Mouse (Mus musculus): ENCODE measurements at regions not wholly inside any gene's neighbourhood (a gene's known extent, or its start where the extent isn't known, plus 50 kb on each side); places are given as distances from the start of the nearest gene placed in this dataset.

DNA sequence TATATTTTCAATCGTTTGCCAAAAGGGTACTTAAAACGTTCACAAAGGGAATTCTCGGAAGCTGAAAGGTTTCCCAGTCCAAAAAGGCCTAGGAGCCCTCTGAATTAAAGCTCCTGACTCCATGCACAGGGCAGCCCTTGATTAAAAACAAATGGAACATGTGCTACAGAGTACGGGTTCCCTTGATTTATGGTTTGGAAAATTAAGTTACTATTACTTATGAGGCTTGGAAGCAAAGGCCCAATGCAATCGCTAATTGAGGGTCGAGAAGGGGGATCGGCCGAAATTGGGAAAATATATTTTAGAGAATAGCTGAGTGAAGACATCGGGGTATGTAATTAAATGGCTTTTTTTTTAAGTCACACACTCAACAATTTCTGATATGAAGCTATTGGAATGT, 219.0 kb upstream of the Sox9 start:
- Histone ChIP-seq H3K9ac (no peak overlapping the region), H3K36me3 (no peaks in the 10 kb centered on the region), H3K27me3 (no peaks in the 10 kb centered on the region), H3K9me3 (replicated peaks) (0 out of 2 replicates have a peak, but pooled peaks cover 8% of the 10 kb centered on the region), H3K4me2 (no peak overlapping the region), H3K4me3 (replicated peaks) (no peak overlapping the region), H3K4me1 (no peaks in the 10 kb centered on the region), H3K27ac (no peak overlapping the region)
- no peak for ATAC-seq (replicated peaks; ENCODE audit: low FRiP score)
- 72% methylated on average over 9 of the region's 9 CpGs for WGBS

DNA sequence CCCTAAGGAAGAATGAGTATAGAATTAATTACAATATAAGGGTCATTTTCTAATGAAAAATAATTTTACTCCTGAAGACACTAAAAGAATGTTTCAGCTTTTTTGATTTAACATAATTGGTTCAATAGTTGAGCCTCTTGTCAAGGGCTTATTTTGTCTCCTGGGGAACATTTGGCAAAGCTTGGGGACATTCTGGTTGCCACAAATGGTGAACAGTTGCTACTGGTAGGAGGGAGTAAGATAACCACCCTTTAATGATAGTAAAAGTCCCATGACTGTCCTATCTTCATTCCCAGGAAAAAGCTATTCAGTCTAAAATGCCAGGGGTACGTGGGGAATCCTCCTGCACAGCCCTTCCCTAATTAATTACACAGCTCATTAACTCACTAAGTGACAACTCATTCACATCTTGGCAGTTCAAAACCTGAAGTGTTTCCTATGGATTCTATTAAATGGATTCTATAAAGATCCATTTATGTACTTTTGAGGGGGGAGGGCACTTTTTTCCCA, 217.3 kb upstream of the Sox9 start:
- ATAC-seq (replicated peaks; ENCODE audit: low FRiP score): no peak
- H3K4me2 ChIP-seq: no peak overlapping the region
- no peak overlapping the region for H3K9ac ChIP-seq
- H3K27me3 ChIP-seq: no peaks in the 10 kb centered on the region
- H3K36me3 ChIP-seq: no peaks in the 10 kb centered on the region
- no peak overlapping the region for H3K27ac ChIP-seq
- no peaks in the 10 kb centered on the region for H3K9me3 ChIP-seq (replicated peaks)
- 24% methylated on average over 1 of the region's 1 CpGs for WGBS
- H3K4me3 ChIP-seq (replicated peaks): no peak overlapping the region
- no peaks in the 10 kb centered on the region for H3K4me1 ChIP-seq

DNA sequence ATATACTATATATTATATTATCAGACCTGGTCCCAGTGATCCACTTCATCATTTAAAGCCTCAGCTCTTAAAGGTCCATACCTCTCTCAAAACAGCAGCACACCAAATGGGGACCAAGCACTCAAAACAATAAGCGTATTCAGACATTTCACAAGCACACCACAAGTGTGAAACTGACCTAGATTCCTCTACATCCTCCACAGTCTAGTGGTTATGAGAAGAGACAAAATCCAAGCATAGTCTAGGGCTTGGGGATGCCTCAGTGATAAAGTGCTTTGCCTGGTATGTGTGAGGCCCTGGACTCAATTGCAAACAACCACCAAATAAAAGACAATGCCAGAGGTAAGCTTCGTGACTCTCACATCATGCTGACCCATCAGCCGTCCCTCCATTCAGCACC, 216.0 kb upstream of the Sox9 start:
- Histone ChIP-seq H3K36me3 (no peaks in the 10 kb centered on the region), H3K9ac (no peak overlapping the region), H3K27ac (no peak overlapping the region), H3K9me3 (replicated peaks) (no peaks in the 10 kb centered on the region), H3K4me1 (no peaks in the 10 kb centered on the region), H3K4me2 (no peak overlapping the region), H3K4me3 (replicated peaks) (no peak overlapping the region), H3K27me3 (no peaks in the 10 kb centered on the region)
- WGBS: 91% methylated on average over 3 of the region's 3 CpGs
- no peak for ATAC-seq (replicated peaks; ENCODE audit: low FRiP score)

DNA sequence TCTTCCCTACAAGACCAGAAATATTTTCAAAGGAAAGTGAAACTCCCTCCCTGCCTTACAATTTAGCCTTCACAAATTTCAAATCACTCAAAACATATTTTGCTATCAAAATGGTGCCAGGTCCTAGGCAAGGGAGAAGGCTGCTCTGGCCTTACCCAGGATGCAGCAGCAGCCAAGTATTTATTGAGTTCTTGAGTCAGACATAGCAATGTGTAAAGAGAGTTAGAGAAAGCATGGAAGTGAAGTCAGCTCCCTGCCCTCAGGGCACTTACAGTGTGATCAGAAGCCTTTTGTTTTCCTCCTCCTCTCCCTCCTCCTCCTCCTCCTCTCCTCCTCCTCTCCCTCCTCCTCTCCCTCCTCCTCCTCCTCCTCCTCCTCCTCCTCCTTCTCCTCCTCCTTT, 194.6 kb upstream of the Sox9 start:
- Histone ChIP-seq H3K9ac (no peak overlapping the region), H3K9me3 (replicated peaks) (no peaks in the 10 kb centered on the region), H3K4me1 (no peaks in the 10 kb centered on the region), H3K27ac (no peak overlapping the region), H3K36me3 (no peaks in the 10 kb centered on the region), H3K4me2 (no peak overlapping the region), H3K27me3 (0 out of 2 replicates have a peak, but pooled peaks cover 2% of the 10 kb centered on the region), H3K4me3 (replicated peaks) (no peak overlapping the region)
- ATAC-seq (replicated peaks; ENCODE audit: low FRiP score): no peak

DNA sequence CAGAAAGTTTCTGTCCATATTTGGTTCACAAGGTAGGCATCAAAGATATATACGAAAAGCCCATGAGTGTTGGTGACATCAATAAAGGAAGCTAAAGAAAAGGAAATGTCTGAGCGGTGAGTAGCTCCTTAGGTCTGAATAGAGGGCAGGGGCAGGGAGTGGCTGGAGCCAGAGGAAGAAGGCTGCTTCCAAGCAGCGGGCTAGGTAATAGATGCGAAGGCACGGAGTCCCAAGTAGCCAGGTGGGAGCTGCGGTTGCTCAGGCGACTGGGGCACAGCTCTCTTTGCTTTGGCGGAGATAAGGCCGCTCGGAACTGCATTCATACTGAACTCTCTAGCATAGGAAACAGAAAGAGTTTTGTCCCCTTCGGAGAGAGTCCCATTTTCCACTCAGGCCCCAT, 193.9 kb upstream of the Sox9 start:
- no peak overlapping the region for H3K4me3 ChIP-seq (replicated peaks)
- H3K9me3 ChIP-seq (replicated peaks): no peaks in the 10 kb centered on the region
- H3K4me1 ChIP-seq: no peaks in the 10 kb centered on the region
- 0 out of 2 replicates have a peak, but pooled peaks cover 2% of the 10 kb centered on the region for H3K27me3 ChIP-seq
- peak overlapping the region; percentile 41; the same call in 1 of the 2 replicates for H3K27ac ChIP-seq
- no peaks in the 10 kb centered on the region for H3K36me3 ChIP-seq
- 62% methylated on average over 11 of the region's 11 CpGs for WGBS
- H3K4me2 ChIP-seq: no peak overlapping the region
- ATAC-seq (replicated peaks; ENCODE audit: low FRiP score): peak; percentile 52; the same call in 1 of the 2 replicates
- no peak overlapping the region for H3K9ac ChIP-seq

DNA sequence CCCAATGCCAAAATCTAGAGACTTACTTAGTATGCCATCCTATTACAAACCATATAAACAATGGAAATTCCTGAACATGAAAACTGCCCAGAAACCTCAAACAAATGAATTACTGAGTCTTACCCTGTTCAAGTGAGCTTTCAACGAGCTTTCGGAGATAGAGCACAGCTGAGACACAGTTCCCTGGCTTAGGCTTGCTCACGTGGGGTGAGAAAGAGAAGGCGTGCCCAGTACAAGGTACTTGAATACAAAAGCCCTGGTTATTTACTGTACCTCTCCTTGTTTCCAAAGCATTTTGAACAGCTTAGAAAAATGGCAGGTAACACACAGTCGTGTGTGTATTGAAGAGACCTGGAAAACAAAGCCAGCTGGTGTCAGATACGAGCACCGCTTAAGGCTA, 191.8 kb upstream of the Sox9 start:
- Histone ChIP-seq H3K27me3 (0 out of 2 replicates have a peak, but pooled peaks cover 2% of the 10 kb centered on the region), H3K4me1 (no peaks in the 10 kb centered on the region), H3K9me3 (replicated peaks) (no peaks in the 10 kb centered on the region), H3K27ac (no peak overlapping the region), H3K36me3 (no peaks in the 10 kb centered on the region), H3K9ac (no peak overlapping the region), H3K4me2 (no peak overlapping the region), H3K4me3 (replicated peaks) (no peak overlapping the region)
- ATAC-seq (replicated peaks; ENCODE audit: low FRiP score): no peak
- WGBS: 93% methylated on average over 7 of the region's 7 CpGs

DNA sequence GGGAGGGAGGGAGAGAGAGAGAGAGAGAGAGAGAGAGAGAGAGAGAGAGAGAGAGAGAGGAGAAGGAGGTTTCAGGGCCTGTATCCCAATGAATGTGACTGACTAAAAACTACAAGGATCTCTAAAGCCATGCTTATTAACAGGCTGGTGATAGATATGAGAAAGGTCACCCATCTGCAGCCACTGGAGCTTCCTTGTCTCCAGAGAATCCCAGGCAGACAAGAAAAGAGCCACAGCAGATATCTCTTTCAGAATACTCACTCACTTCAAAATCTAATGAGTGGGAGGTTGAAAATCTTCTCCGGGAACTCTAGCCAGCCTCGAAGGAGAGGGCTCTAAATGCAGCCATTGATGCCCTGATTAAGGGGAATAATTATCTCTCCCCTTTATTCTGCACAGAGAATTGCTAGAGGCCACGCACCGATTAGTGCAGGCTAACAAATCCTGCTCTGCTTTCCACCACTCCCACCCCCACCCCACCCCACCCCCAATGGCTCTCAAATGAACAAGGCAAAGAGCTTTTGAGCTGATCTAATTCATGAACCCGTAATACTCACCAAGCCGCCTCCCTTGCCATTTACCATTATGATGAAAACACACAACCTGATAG, 189.5 kb upstream of the Sox9 start:
- Histone ChIP-seq H3K4me2 (no peak overlapping the region), H3K4me1 (no peaks in the 10 kb centered on the region), H3K27me3 (0 out of 2 replicates have a peak, but pooled peaks cover 2% of the 10 kb centered on the region), H3K36me3 (no peaks in the 10 kb centered on the region), H3K4me3 (replicated peaks) (no peak overlapping the region), H3K9me3 (replicated peaks) (no peaks in the 10 kb centered on the region), H3K27ac (no peak overlapping the region), H3K9ac (no peak overlapping the region)
- WGBS: 35% methylated on average over 6 of the region's 6 CpGs
- ATAC-seq (replicated peaks; ENCODE audit: low FRiP score): no peak

DNA sequence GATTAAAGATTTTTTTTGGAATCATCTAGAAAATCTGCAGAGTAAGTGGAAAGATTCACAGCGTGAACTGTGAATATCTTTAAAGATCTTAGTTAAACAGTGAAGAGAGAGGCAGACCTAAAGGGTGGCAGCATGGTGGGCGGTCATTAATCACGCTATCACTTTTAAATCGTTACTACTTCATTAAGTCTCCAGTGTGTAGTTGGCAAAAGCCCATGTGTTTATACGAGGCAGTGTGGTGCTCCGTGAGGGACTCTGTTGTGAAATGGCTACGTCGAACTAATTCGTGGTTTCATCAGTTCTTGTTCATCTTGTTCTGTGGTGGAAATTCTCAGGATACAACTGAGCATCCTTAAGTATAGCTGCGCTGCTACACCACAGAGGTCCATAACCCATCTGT, 188.2 kb upstream of the Sox9 start:
- H3K4me1 ChIP-seq: no peaks in the 10 kb centered on the region
- H3K27me3 ChIP-seq: 0 out of 2 replicates have a peak, but pooled peaks cover 2% of the 10 kb centered on the region
- H3K36me3 ChIP-seq: no peaks in the 10 kb centered on the region
- H3K4me2 ChIP-seq: no peak overlapping the region
- 63% methylated on average over 10 of the region's 10 CpGs for WGBS
- no peak for ATAC-seq (replicated peaks; ENCODE audit: low FRiP score)
- no peaks in the 10 kb centered on the region for H3K9me3 ChIP-seq (replicated peaks)
- no peak overlapping the region for H3K9ac ChIP-seq
- H3K27ac ChIP-seq: no peak overlapping the region
- no peak overlapping the region for H3K4me3 ChIP-seq (replicated peaks)

DNA sequence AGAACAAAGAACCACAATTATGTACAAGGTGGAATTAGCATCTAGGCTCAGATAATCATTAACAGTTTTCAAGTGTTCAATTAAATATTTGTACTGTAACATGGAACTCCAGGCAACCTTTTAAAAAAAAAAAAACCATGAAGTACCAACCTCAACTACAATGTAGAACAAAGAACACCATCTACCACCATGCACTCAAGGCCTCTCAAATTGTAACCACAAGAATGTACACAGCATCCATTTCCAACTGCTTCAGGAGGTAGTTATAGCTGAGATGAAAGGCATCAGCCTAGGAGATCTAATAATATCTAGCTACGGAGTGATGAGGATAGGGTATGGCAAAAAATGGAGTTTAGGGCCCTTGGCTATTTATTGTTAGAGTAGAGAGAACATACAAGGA, 174.7 kb upstream of the Sox9 start:
- Histone ChIP-seq H3K9me3 (replicated peaks) (no peaks in the 10 kb centered on the region), H3K36me3 (no peaks in the 10 kb centered on the region), H3K27ac (no peak overlapping the region), H3K27me3 (no peaks in the 10 kb centered on the region), H3K4me1 (peaks cover 17% of the 10 kb centered on the region), H3K9ac (no peak overlapping the region), H3K4me2 (no peak overlapping the region), H3K4me3 (replicated peaks) (no peak overlapping the region)
- WGBS: 90% methylated on average over 1 of the region's 1 CpGs
- no peak for ATAC-seq (replicated peaks; ENCODE audit: low FRiP score)

DNA sequence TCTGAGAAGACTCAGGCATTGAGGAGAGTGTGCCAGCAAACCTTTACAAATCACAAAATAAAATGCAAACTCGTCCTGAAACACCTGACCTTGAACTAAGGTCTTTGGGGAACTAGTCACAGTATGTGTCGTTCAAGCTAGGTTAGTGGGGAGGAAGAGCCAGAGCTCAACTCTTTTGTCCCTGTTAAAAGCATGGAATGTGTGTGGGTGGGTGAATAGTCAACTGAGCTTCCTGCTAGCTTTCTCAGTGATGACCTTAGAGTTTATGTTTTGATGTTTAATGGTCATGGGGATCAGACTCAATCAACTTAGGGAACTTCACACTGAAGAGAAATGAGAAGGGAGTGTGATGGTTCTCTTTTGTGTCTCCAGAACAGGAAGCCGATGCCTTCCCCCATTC, 172.7 kb upstream of the Sox9 start:
- ATAC-seq (replicated peaks; ENCODE audit: low FRiP score): no peak
- no peak overlapping the region for H3K9ac ChIP-seq
- no peaks in the 10 kb centered on the region for H3K9me3 ChIP-seq (replicated peaks)
- H3K4me3 ChIP-seq (replicated peaks): no peak overlapping the region
- peaks cover 17% of the 10 kb centered on the region for H3K4me1 ChIP-seq
- no peaks in the 10 kb centered on the region for H3K27me3 ChIP-seq
- H3K36me3 ChIP-seq: no peaks in the 10 kb centered on the region
- 58% methylated on average over 3 of the region's 3 CpGs for WGBS
- no peak overlapping the region for H3K27ac ChIP-seq
- no peak overlapping the region for H3K4me2 ChIP-seq

DNA sequence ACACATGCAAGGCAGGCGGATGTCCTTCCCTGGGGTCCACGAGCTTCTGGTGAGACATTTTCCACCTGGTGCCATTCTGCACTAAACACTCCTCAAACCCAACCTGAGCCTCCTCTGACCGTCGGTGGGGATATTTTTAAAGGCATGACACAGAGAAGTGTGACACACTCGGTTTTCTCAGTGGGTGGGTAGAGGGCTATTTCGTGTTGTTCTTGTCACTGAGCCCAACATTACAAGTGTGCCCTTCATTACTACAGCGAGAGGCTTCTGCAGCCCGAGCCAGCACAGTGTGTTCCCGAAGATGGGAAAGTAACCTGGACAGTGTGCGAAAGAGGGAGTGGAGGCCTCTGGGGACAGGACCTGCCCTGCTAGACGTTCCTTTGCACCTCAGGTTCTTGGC, 171.0 kb upstream of the Sox9 start:
- H3K4me1 ChIP-seq: peaks cover 12% of the 10 kb centered on the region
- H3K27ac ChIP-seq: no peak overlapping the region
- no peak for ATAC-seq (replicated peaks; ENCODE audit: low FRiP score)
- H3K27me3 ChIP-seq: no peaks in the 10 kb centered on the region
- WGBS: 46% methylated on average over 11 of the region's 11 CpGs
- no peaks in the 10 kb centered on the region for H3K36me3 ChIP-seq
- no peak overlapping the region for H3K4me3 ChIP-seq (replicated peaks)
- H3K4me2 ChIP-seq: no peak overlapping the region
- H3K9ac ChIP-seq: no peak overlapping the region
- H3K9me3 ChIP-seq (replicated peaks): no peaks in the 10 kb centered on the region

DNA sequence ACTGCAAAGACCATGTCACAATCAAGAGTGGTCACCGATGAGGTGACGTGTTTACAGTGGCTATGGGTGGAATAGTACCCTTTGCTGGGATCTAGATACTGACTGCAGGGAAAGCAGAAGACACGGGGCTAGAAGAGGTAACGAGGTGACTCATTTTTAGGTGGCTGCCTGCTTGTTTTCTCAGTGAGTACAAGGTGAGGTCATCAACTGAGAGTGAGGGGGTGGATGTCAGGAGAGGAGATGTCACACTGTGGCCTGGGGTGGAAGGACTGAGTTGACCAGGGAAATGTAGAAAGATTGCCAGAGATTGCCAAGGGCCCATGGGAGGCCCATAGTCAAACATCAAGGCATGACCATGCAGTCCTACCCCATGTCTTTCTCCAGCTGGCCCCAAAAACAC, 166.4 kb upstream of the Sox9 start:
- Histone ChIP-seq H3K4me1 (peaks cover 14% of the 10 kb centered on the region), H3K27me3 (no peaks in the 10 kb centered on the region), H3K27ac (no peak overlapping the region), H3K9me3 (replicated peaks) (no peaks in the 10 kb centered on the region), H3K4me3 (replicated peaks) (no peak overlapping the region), H3K36me3 (no peaks in the 10 kb centered on the region), H3K9ac (no peak overlapping the region), H3K4me2 (no peak overlapping the region)
- no peak for ATAC-seq (replicated peaks; ENCODE audit: low FRiP score)
- WGBS: 90% methylated on average over 4 of the region's 4 CpGs

DNA sequence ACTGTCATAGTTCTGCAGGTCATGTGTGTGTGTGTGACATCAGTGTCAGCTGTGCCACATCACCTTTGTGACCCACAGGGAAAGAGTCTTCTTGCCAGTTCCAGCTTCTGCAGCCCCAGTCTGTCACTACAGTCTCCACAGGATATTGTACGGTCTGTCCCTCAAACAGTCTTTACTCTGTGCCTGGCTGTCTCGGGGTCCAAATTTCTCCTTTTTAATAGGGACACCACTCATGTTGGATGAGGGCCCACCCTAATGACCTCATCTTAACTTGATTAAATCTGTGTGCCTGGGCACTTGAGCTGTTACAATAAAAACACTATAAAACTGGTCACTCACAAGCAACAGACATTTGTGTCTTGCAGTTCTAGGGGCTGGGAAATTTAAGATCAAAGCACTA, 165.1 kb upstream of the Sox9 start:
- Histone ChIP-seq H3K4me1 (peaks cover 18% of the 10 kb centered on the region), H3K9me3 (replicated peaks) (no peaks in the 10 kb centered on the region), H3K4me2 (no peak overlapping the region), H3K27me3 (no peaks in the 10 kb centered on the region), H3K9ac (no peak overlapping the region), H3K27ac (no peak overlapping the region), H3K4me3 (replicated peaks) (no peak overlapping the region), H3K36me3 (no peaks in the 10 kb centered on the region)
- no peak for ATAC-seq (replicated peaks; ENCODE audit: low FRiP score)
- WGBS: 68% methylated on average over 2 of the region's 2 CpGs
